Mouse (Mus musculus) heart, postnatal 25 days (tissue): ENCODE measurements at regions not wholly inside any gene's neighbourhood (a gene's known extent, or its start where the extent isn't known, plus 50 kb on each side); places are given as distances from the start of the nearest gene placed in this dataset.
A peak's percentile ranks its signal among the peaks of the same experiment; 100 is the strongest.

Experiments used
- DNase-seq: peaks from one replicate; pipeline ENCODE4 v3.0.0; 2022; ENCODE audit warnings: low spot score
- intact Hi-C: fragments of 180-260 bp; cut with DNase I; formaldehyde crosslinking; loops from one replicate; pipeline ENCODE4 v1.15.1; 2025

DNA sequence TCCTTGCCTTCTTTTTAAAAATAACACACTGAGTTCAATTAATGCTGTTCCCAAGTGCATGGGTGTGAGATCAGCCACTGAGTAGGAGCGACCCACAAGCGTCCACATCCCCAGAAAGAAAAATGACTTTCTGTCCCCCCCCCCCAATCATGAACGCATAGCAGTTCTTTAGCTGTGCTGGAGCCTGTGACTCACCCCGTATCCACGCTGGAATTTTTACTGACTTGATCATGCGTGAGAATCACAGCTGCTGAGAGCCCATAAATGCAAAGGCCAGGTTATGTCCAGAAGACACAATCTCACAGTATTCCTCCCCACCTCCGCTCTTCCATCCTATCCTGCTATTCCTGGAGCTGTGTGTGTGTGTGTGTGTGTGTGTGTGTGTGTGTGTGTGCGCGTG, 53.3 kb downstream of the Fos start:
- no peak for DNase-seq
- intact Hi-C loops: no loop called here

DNA sequence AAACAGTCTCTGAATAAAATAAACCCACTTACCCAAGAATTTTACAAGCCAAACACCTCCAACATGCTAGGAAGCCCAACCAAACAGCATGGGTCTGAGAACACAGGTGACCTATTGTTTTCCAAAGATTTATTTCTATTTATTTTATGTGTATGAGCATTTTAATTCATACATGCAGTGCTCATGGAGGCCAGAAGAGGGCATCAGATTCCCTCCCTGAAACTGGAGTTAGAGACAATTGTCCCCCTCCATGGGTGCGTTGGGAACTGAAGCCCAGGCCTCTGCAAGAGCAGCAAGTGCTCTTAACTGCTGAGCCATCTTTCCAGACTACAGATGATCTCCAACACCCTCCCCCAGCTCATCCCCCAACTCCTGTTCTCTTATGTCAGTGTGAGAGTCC, 57.9 kb downstream of the Fos start:
- no peak for DNase-seq
- intact Hi-C loops: loop anchor here (5.0 kb wide), 1 partner anchor 66 kb away; the partner anchor contains the start of gene Jdp2

DNA sequence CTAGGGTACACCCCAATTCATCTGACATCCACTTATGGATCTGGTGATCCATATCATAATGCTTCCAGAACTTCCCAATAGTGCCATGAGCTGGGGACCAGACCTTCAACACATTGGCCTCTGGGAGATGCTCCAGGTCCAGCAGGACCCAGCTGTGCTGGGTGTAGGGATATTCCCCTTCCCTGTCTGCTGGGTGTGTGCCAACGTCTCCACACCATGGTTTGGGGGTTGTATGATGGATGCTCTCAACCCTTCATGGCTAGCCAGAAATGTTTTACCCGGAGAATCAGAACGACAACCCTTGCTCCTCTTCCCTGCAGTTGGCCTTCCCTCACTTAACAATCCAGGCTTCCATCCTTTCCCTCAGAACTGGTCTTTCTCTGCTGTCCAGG, 58.5 kb downstream of the Fos start:
- intact Hi-C loops: loop anchor here (5.0 kb wide), 1 partner anchor 65 kb away; the partner anchor contains the start of gene Jdp2
- no peak for DNase-seq

DNA sequence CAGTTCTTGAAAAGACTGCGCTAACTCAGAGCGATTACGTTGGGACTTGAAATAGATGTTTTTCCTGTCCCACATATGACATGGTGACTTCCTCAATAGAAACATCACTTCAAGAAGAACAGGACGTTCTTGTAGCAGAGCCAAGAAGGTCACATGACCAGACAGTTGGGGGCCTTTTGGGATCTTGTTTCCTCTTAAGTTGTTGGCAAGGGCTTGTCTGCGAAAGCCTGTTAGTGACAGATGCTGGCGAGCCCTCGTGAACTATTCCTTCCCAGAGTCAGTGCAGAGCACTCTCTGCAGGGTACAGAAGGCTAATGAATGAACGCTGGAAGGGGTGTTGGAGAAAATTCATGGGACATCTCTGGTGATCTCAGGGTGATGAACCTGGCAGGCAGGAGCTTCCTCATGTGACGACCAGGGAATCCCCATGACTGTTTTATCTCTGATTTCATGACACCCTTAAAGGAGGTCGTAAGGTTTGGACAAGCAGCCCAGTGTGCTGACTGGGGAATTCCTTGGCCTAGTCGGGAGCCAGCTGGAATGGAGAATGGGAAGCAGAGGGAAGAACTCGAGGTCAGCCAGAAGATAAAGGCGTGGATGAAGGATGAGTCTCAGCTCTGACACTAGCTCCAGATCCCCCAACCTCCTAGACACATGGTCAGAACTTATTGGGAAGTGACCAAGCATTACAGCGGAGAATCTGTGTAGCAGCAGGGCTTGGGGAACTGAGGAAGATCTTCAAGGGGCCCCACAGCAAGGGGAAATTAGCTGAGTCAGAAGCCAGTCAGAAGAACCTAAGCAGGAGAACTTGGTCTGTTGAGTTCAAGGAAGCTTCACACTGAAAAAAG, 59.1 kb downstream of the Fos start:
- intact Hi-C loops: loop anchor here (5.0 kb wide), 1 partner anchor 64 kb away; the partner anchor contains the start of gene Jdp2
- peak; percentile 81 for DNase-seq

DNA sequence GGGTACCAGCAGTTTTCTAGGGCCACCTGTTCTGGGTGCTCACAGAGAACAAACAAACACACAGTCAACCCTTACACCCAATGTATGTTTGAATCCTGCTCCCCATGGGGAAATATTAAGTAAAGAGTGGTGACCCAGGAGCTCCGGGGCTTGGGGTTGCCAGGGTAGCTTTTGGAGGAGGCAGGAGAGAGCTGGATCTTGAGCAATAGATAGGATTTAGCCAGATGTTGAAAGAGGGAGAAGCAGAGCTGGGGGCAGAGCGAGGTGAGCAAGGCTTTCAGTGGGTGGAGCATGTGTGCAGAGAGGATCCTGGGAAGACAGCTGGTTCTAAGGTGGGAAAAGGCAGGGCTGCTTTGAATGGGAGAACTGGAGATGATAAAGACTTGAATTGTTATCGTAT, 59.9 kb downstream of the Fos start:
- no peak for DNase-seq
- intact Hi-C loops: loop anchor here (5.0 kb wide), 1 partner anchor 64 kb away; the partner anchor contains the start of gene Jdp2

DNA sequence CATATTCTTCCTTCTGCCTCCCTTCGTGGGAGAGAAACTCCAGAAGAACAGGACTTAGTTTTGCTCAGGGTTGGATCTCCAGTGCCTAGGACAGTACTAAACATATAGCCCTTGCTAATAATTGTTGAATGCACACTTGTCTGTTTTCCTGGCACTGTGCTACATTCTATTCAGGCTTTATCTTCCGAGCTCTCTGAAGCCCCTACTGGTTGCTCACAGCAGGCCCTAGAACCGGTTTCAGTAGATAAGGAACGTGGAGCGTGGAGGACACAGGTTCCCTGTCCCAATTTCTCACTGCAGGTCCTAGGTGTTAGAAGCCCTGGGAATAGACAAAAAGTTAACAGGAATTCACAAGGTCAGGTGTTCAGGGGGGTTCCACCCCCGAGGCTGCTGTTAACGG, 59.4 kb upstream of the Jdp2 start:
- intact Hi-C loops: no loop called here

DNA sequence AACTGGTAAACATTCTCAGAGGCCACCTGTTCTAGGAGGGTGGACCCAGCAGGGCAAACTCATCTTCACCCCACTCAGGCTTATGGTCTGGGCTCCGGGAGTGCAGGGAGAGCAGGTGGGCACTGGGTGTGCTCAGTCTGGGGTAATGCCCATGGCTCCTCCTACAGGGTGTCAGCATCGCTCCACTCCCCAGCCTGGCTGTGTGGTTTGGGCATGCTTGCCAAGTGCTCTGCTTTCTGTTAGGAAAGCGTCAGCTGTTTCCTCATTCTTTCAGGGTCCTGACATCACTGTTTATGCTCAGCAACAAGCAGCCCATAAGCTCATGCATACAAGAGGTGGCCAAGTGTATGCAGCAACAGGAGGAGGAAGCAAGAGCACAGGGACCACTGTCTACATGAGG, 57.7 kb upstream of the Jdp2 start:
- intact Hi-C loops: no loop called here

More for the DNA sequence above, 59.4 kb upstream of the Jdp2 start:
- no peak for DNase-seq

DNA sequence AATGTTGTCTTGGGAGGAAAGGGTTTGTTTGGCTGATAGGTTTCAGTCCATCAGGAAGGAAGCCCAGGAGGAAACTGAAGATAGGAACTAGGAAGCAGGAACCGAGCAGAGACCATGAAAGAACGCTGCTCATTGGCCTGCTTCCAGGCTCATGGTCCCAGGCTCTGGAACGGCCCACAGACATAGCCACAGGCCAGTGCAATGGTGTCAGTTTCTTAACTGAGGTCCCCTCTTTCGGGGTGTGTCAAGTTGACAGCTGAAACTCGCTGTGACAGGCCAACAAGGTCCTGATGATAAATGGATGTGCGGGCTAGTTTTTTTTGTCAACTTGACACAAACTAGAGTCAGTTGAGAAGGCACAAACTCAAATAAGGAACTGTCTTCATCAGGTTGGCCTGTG, 55.9 kb upstream of the Jdp2 start:
- DNase-seq: no peak
- intact Hi-C loops: no loop called here

More for the DNA sequence above, 57.7 kb upstream of the Jdp2 start:
- DNase-seq: peak; percentile 47

DNA sequence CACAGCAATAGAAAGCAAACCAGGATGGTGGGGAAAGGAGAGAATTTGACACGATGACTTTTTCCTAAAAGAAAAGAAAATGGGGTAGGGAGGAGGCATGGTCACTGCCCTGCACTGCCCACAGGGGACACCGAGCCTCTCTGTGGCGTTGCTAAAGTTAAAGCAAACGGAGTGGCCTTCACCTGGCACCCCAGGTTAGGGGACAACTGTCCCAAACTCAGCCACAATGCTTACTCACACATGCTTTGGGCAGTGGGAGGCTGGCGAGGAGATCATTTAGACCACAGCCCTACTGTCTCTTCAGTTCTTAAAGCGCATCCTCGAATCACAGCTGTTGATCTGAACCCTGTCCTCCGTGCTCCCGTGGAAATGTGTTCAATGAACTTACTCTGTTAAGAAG, 55.3 kb upstream of the Jdp2 start:
- intact Hi-C loops: no loop called here

DNA sequence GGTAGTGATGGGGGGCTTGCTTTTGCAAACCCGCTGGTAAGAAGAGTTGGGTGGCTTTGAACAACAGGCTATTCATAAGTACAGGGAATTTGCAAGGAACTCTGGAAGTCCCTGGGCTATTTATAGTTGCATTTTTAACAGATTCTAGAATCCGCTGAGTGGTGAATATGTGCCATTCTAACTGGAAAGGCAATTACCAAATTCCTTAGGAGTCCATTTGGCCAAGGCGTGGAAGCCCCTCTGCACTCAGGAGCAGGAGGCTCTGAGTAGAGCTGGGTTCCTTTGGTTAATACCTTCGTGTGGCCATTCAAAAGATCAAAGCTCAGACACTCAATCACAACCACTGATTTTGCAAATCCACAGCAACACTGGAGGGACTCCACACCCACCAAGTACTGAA, 54.0 kb upstream of the Jdp2 start:
- intact Hi-C loops: no loop called here

More for the DNA sequence above, 55.3 kb upstream of the Jdp2 start:
- no peak for DNase-seq

DNA sequence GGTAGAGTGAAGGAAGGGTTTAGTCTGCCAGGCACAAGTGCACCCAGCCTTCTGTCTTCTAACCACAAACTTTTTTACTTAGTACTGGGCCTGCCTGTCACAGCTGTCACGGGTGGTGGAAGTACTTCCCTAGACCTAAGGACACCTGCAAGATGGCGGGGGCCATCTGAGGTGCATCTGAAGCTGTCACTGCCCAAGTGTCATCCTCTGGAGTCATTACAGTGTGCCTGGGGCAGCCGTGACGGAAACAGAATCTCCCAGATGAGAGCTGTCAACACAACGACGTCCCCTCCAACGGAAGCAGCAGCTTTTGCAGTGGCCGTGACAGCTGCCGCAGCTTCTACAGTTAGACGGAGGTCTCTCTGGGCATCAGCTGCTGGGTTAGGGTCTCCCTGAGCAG, 53.1 kb upstream of the Jdp2 start:
- intact Hi-C loops: no loop called here
- DNase-seq: no peak

More for the DNA sequence above, 54.0 kb upstream of the Jdp2 start:
- DNase-seq: no peak

DNA sequence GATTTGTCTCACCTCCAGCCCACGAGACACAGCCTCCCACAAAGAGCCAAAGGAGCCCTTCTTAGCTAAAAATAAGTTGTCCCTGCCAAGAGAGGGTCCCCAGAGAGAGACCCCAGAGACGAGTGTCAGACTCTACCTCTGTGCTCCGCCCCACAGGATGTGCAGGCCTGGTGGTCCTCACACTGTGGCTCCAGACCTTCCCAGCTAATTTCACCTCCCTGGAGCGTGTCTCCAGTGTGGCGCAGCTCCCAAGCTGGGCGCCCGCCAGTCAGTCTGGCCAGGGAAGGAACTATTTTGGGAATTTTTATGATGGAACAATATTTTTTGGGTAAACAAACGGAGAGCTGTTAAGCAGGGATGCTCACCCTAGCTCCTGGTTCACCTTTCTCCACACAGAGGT, 50.8 kb upstream of the Jdp2 start:
- intact Hi-C loops: no loop called here
- DNase-seq: peak; percentile 26
